Comparison of ENCODE assay signal across 8 mouse cellular contexts in genomic region chr11:69411538-69412203, GRCm38 (mm10). TPM values are rescaled to one million over a fixed set of nuclear protein-coding genes. Genes with fewer than 3 reads are reported as not detected.
DNase-seq lines count a peak whose midpoint lies in the region; ATAC-seq and TF ChIP-seq lines count a peak whose summit lies in the region.

No protein-coding gene starts in this region.

- TF ChIP-seq CTCF in cerebellum, adult 2 months (IDR thresholded peaks at IDR 0.05; ENCODE audit: borderline replicate concordance, insufficient read depth, low read depth, low read length) = no peak

- TF ChIP-seq POLR2A in cerebellum, adult 2 months (IDR thresholded peaks at IDR 0.05; ENCODE audit: borderline replicate concordance, insufficient read depth, low read length) = no peak

- H3K27me3 ChIP-seq in cerebellum, adult 2 months (ENCODE audit: control insufficient read depth, insufficient read depth, low read length) = no peaks in the 10 kb centered on the region
- no peaks in the 10 kb centered on the region for H3K27me3 ChIP-seq in intestine, embryonic 14.5 days (replicated peaks; ENCODE audit: control insufficient read depth, insufficient read depth, low read length)
- no peaks in the 10 kb centered on the region for H3K27me3 ChIP-seq in liver, embryonic 11.5 days (replicated peaks; ENCODE audit: control insufficient read depth, insufficient read depth, low read length)

- under 1% methylated on average over 39 of the region's 39 CpGs for WGBS in cerebellum, adult 2 months
- 1% methylated on average over 33 of the region's 39 CpGs for WGBS in intestine, embryonic 14.5 days
- 1% methylated on average over 38 of the region's 39 CpGs for WGBS in liver, embryonic 11.5 days

- DNase-seq in lung, adult 18-20 months = peak; percentile 70 to 77
- no peak for DNase-seq in lung, postnatal 25 days (ENCODE audit: low spot score)
- peak in 1 of 2 experiments; percentile 76 for DNase-seq in cerebellum, adult 2 months
- peak; percentile 88 for DNase-seq in gastrocnemius, postnatal 10 days
- no peak for DNase-seq in intestine, embryonic 14.5 days (ENCODE audit: low spot score)
- no peak for DNase-seq in liver, embryonic 11.5 days (ENCODE audit: low spot score)
- peak; percentile 79 for DNase-seq in naive thymus-derived CD4-positive, alpha-beta T cell, adult 2 months (ENCODE audit: low read depth)
- peak; percentile 71 for DNase-seq in thymus, postnatal 14 days

- peak overlapping the region; percentile 70 for H3K4me3 ChIP-seq in cerebellum, adult 2 months (replicated peaks; ENCODE audit: insufficient read depth, low read depth, low read length)
- H3K4me3 ChIP-seq in intestine, embryonic 14.5 days (ENCODE audit: low read depth, low read length) = peak overlapping the region; percentile 68
- H3K4me3 ChIP-seq in liver, embryonic 11.5 days (ENCODE audit: low read depth, low read length) = peak overlapping the region; percentile 85

- H3K4me2 ChIP-seq in intestine, embryonic 14.5 days (ENCODE audit: low read length) = peak overlapping the region; percentile 85
- H3K4me2 ChIP-seq in liver, embryonic 11.5 days = peak overlapping the region; percentile 97

- H3K36me3 ChIP-seq in intestine, embryonic 14.5 days (ENCODE audit: control insufficient read depth, insufficient read depth, low read length) = peaks cover 30% of the 10 kb centered on the region
- peaks cover 6% of the 10 kb centered on the region for H3K36me3 ChIP-seq in liver, embryonic 11.5 days (ENCODE audit: control insufficient read depth, insufficient read depth, low read length)

- H3K9ac ChIP-seq in intestine, embryonic 14.5 days (ENCODE audit: low read length) = peak overlapping the region; percentile 77
- peak overlapping the region; percentile 74 for H3K9ac ChIP-seq in liver, embryonic 11.5 days (ENCODE audit: low read depth, low read length)

- no peaks in the 10 kb centered on the region for H3K9me3 ChIP-seq in intestine, embryonic 14.5 days (ENCODE audit: control insufficient read depth, low read length)
- H3K9me3 ChIP-seq in liver, embryonic 11.5 days (ENCODE audit: control insufficient read depth, low read length) = no peaks in the 10 kb centered on the region

- H3K27ac ChIP-seq in cerebellum, adult 2 months (ENCODE audit: insufficient read depth, low read length) = peak overlapping the region; percentile 77
- peak overlapping the region; percentile 98 for H3K27ac ChIP-seq in intestine, embryonic 14.5 days (ENCODE audit: low read depth)
- peak overlapping the region; percentile 95 for H3K27ac ChIP-seq in liver, embryonic 11.5 days (ENCODE audit: low read depth, low read length)

- peaks cover 16% of the 10 kb centered on the region; the same call in 1 of the 2 replicates for H3K4me1 ChIP-seq in cerebellum, adult 2 months (ENCODE audit: control insufficient read depth, insufficient read depth, low read length)
- H3K4me1 ChIP-seq in intestine, embryonic 14.5 days (replicated peaks; ENCODE audit: control insufficient read depth, insufficient read depth, low read length) = peaks cover 47% of the 10 kb centered on the region
- peaks cover 55% of the 10 kb centered on the region for H3K4me1 ChIP-seq in liver, embryonic 11.5 days (replicated peaks; ENCODE audit: control insufficient read depth, insufficient read depth, low read length)

- no peak for ATAC-seq in intestine, embryonic 14.5 days (replicated peaks; ENCODE audit: low FRiP score, low TSS enrichment, low read depth)
- ATAC-seq in liver, embryonic 11.5 days (replicated peaks; ENCODE audit: low FRiP score) = peak; percentile 33

RNA-seq across cellular contexts. Expression of gene Kdm6b, which starts 1.8 kb away (rescaled TPM):
- polyA plus RNA-seq in cerebellum, adult 2 months (2012; rRNA removed) = 14.0 and 16.5 TPM in 2 replicates
- total RNA-seq in gastrocnemius, postnatal 10 days (2021) = 10 to 100 TPM; 35.9 to 47.5 TPM
- polyA plus RNA-seq in intestine, embryonic 14.5 days (2014; fragmentation: Nextera tagmentation; extraction: Ambion mirVana) = 29.1 and 29.6 TPM in 2 replicates
- 15.4 and 17.4 TPM in 2 replicates for polyA plus RNA-seq in liver, embryonic 11.5 days (2014; fragmentation: Nextera tagmentation; extraction: Ambion mirVana)

RNA-seq across cellular contexts. Expression of gene Tmem88, which starts 13.6 kb away (rescaled TPM):
- 5.7 and 6.0 TPM in 2 replicates for polyA plus RNA-seq in cerebellum, adult 2 months (2012; rRNA removed)
- total RNA-seq in gastrocnemius, postnatal 10 days (2021) = 10 to 100 TPM; 14.0 to 15.7 TPM
- polyA plus RNA-seq in intestine, embryonic 14.5 days (2014; fragmentation: Nextera tagmentation; extraction: Ambion mirVana) = 34.8 and 38.4 TPM in 2 replicates
- polyA plus RNA-seq in liver, embryonic 11.5 days (2014; fragmentation: Nextera tagmentation; extraction: Ambion mirVana) = 20.4 and 26.2 TPM in 2 replicates

RNA-seq across cellular contexts. Expression of gene Cyb5d1, which starts 16.2 kb away (rescaled TPM):
- polyA plus RNA-seq in cerebellum, adult 2 months (2012; rRNA removed) = 40.2 and 41.9 TPM in 2 replicates
- 10 to 100 TPM; 18.8 to 22.3 TPM for total RNA-seq in gastrocnemius, postnatal 10 days (2021)
- polyA plus RNA-seq in intestine, embryonic 14.5 days (2014; fragmentation: Nextera tagmentation; extraction: Ambion mirVana) = 23.3 and 23.8 TPM in 2 replicates
- polyA plus RNA-seq in liver, embryonic 11.5 days (2014; fragmentation: Nextera tagmentation; extraction: Ambion mirVana) = 19.7 and 19.9 TPM in 2 replicates

RNA-seq across cellular contexts. Expression of gene Naa38, which starts 16.4 kb away (rescaled TPM):
- 193 and 200 TPM in 2 replicates for polyA plus RNA-seq in cerebellum, adult 2 months (2012; rRNA removed)
- total RNA-seq in gastrocnemius, postnatal 10 days (2021) = 10 to 100 TPM; 83.8 to 94.5 TPM
- polyA plus RNA-seq in intestine, embryonic 14.5 days (2014; fragmentation: Nextera tagmentation; extraction: Ambion mirVana) = 184 and 197 TPM in 2 replicates
- 151 and 178 TPM in 2 replicates for polyA plus RNA-seq in liver, embryonic 11.5 days (2014; fragmentation: Nextera tagmentation; extraction: Ambion mirVana)

RNA-seq across cellular contexts. Expression of gene Chd3, which starts 42.5 kb away (rescaled TPM):
- 111 and 115 TPM in 2 replicates for polyA plus RNA-seq in cerebellum, adult 2 months (2012; rRNA removed)
- total RNA-seq in gastrocnemius, postnatal 10 days (2021) = 10 to 100 TPM; 39.0 to 59.5 TPM
- polyA plus RNA-seq in intestine, embryonic 14.5 days (2014; fragmentation: Nextera tagmentation; extraction: Ambion mirVana) = 52.4 and 62.3 TPM in 2 replicates
- polyA plus RNA-seq in liver, embryonic 11.5 days (2014; fragmentation: Nextera tagmentation; extraction: Ambion mirVana) = 13.8 and 17.1 TPM in 2 replicates

Comparison
In these comparisons a context has a peak if more than half of its experiments do, and no peak if none do; other contexts are left out.
1. DNase-seq: peak in lung, adult 18-20 months (2 of 2), gastrocnemius, postnatal 10 days (single experiment), naive thymus-derived CD4-positive, alpha-beta T cell, adult 2 months (single experiment) and thymus, postnatal 14 days (single experiment); none in lung, postnatal 25 days (single experiment), intestine, embryonic 14.5 days (single experiment) and liver, embryonic 11.5 days (single experiment).
2. Peak in every context shown above with its lines, with median percentiles within 50 percentile points of each other: H3K27ac ChIP-seq and H3K4me3 ChIP-seq.